Mouse (Mus musculus) megakaryocyte, embryonic 14.5 days (primary cell): Measurements from ENCODE around the gene Lgi2.

Experiments
- FLI1 ChIP-seq: IDR thresholded peaks from 2 replicates; pipeline ENCODE4 v1.6.1; 2012; ENCODE audit warnings: low read length, inconsistent platforms, mixed read lengths
- GATA1 ChIP-seq: IDR thresholded peaks from 3 replicates; pipeline ENCODE4 v1.6.1; 2012; ENCODE audit warnings: mixed read lengths, low read length, inconsistent platforms, borderline replicate concordance

- TF ChIP-seq GATA1 (no peak), FLI1 (no peak)
Observed at GRCm38 (mm10) chr5:52550613-52551317, 15.5 kb downstream of the Lgi2 start.
